Mouse (Mus musculus) testis, adult 2 months (tissue): ENCODE results near the gene Rad51b. TPM values are rescaled to one million over a fixed set of nuclear protein-coding genes. Genes with fewer than 3 reads are reported as not detected.

Source experiments
- H3K27ac ChIP-seq: fragments of 200-500 bp; 2 replicates; pipeline ENCODE4 v1.5.1; 2012; ENCODE audit warnings: low read depth, low read length; ENCODE audit not compliant: control insufficient read depth, insufficient read depth
- H3K27me3 ChIP-seq: fragments of 200-500 bp; 2 replicates; pipeline ENCODE4 v1.6.1; 2012; ENCODE audit warnings: mild to moderate bottlenecking, low read length, moderate library complexity; ENCODE audit not compliant: control insufficient read depth, insufficient read depth
- H3K36me3 ChIP-seq: fragments of 200-500 bp; 2 replicates; pipeline ENCODE4 v1.6.1; 2012; ENCODE audit warnings: mild to moderate bottlenecking, low read length; ENCODE audit not compliant: control insufficient read depth, insufficient read depth
- H3K4me1 ChIP-seq: fragments of 200-500 bp; 2 replicates; pipeline ENCODE4 v1.6.1; 2012; ENCODE audit warnings: low read length; ENCODE audit not compliant: control insufficient read depth, insufficient read depth
- H3K4me3 ChIP-seq: fragments of 200-500 bp; 2 replicates; pipeline ENCODE4 v1.5.1; 2012; ENCODE audit warnings: low read depth, mild to moderate bottlenecking, low read length, moderate library complexity, mixed read lengths; ENCODE audit not compliant: control insufficient read depth
- CTCF ChIP-seq: fragments of 200-500 bp; IDR thresholded peaks from 2 replicates; pipeline ENCODE4 v1.5.1; 2012; ENCODE audit warnings: low read depth, mild to moderate bottlenecking, inconsistent platforms, low read length, moderate library complexity; ENCODE audit not compliant: control insufficient read depth, insufficient read depth, insufficient replicate concordance
- POLR2A ChIP-seq: fragments of 200-500 bp; IDR thresholded peaks from 2 replicates; pipeline ENCODE4 v1.6.1; 2012; ENCODE audit warnings: low read depth, mild to moderate bottlenecking, inconsistent platforms, low read length, moderate library complexity; ENCODE audit not compliant: control insufficient read depth
- polyA plus RNA-seq: library from polyadenylated mRNA; depleted of rRNA; stranded (reverse); fragments of >200 nt; gene quantifications from 2 replicates; pipeline ENCODE4 v1.2.3, GENCODE M21; 2012

Gene Rad51b
- polyA plus RNA-seq, 1 experiment = 2.7 TPM

DNA sequence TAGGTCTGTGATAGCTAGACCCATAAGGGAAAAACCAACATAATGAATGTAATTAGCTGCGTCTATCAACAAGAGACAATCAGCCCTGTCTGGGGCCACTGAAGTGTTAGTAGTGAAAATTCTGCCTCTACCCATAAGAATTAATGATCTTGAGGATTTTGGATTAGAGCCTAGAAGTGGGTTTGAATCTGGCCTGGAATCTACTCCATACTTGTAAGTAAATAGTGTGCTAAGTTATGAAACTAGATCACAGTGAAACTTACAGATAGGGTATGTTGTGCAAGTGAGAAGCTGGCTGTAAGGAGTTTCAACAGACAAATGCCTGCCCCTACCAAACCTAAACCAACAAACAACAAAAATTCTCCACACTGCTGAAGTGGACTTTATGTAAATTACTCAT, 83.1 kb downstream of the Rad51b start:
- H3K4me1 ChIP-seq = no peaks in the 10 kb centered on the region
- TF ChIP-seq CTCF (no peak), POLR2A (no peak)
- no peaks in the 10 kb centered on the region for H3K36me3 ChIP-seq
- H3K27ac ChIP-seq = no peak overlapping the region
- H3K4me3 ChIP-seq = no peak overlapping the region
- H3K27me3 ChIP-seq = no peaks in the 10 kb centered on the region

DNA sequence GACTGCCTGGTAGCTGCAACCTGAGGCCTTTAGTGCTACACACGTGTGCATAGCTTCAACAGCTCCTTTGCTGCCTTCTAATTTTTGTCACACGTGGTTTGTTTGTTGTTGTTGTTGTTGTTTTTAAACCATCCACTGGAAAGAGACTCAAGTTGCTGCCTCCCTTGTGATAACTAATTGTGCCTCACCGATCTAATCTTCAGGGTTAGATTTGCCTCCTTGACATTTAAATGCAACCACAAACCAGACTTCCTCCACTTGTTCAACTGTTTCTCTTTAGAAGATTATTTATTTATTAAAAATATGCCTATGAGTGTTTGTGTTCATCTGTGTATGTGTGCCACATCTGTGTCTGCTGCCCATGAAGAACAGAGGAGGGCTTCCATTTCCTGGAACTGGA, 84.4 kb downstream of the Rad51b start:
- no peak overlapping the region for H3K4me3 ChIP-seq
- no peaks in the 10 kb centered on the region for H3K36me3 ChIP-seq
- H3K4me1 ChIP-seq = no peaks in the 10 kb centered on the region
- TF ChIP-seq CTCF (no peak), POLR2A (no peak)
- no peak overlapping the region for H3K27ac ChIP-seq
- H3K27me3 ChIP-seq = no peaks in the 10 kb centered on the region

DNA sequence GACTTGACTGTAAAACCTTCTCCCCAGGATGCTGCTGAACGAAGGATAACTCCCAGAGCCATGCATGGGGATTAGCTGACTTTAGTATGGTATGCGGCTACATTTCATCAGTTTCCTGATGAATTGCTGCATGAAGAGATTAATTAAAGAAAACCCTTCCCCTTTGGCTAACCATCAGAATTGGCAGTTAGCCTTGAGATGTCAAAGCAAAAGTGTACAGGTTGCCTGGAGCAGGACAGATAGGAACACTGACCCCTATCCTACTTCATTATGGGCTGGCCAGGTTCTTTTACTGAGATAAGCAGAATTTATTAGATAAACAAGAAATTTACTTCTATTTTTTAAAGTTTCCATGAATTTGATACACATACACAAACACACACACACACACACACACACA, 85.3 kb downstream of the Rad51b start:
- Histone ChIP-seq H3K36me3 (no peaks in the 10 kb centered on the region), H3K4me3 (no peak overlapping the region), H3K4me1 (no peaks in the 10 kb centered on the region), H3K27ac (no peak overlapping the region), H3K27me3 (no peaks in the 10 kb centered on the region)
- TF ChIP-seq CTCF (no peak), POLR2A (no peak)

- Histone ChIP-seq H3K36me3 (no peaks in the 10 kb centered on the region), H3K27me3 (no peaks in the 10 kb centered on the region), H3K4me1 (no peaks in the 10 kb centered on the region), H3K27ac (no peak overlapping the region), H3K4me3 (no peak overlapping the region)
- no peak for TF ChIP-seq POLR2A
- no peak for TF ChIP-seq CTCF
Measured at GRCm38 (mm10) chr12:79383583-79383982, 86.5 kb downstream of the Rad51b start.

- TF ChIP-seq CTCF (no peak), POLR2A (no peak)
- Histone ChIP-seq H3K27ac (no peak overlapping the region), H3K36me3 (no peaks in the 10 kb centered on the region), H3K4me3 (no peak overlapping the region), H3K27me3 (no peaks in the 10 kb centered on the region), H3K4me1 (no peaks in the 10 kb centered on the region)
Measured at GRCm38 (mm10) chr12:79384787-79385186, 87.7 kb downstream of the Rad51b start.

- no peaks in the 10 kb centered on the region for H3K4me1 ChIP-seq
- no peak for TF ChIP-seq POLR2A
- no peak for TF ChIP-seq CTCF
- H3K27me3 ChIP-seq = no peaks in the 10 kb centered on the region
- H3K27ac ChIP-seq = no peak overlapping the region
- H3K4me3 ChIP-seq = no peak overlapping the region
- H3K36me3 ChIP-seq = no peaks in the 10 kb centered on the region
Measured at GRCm38 (mm10) chr12:79385199-79385598, 88.1 kb downstream of the Rad51b start.

- Histone ChIP-seq H3K27me3 (no peaks in the 10 kb centered on the region), H3K4me1 (no peaks in the 10 kb centered on the region), H3K4me3 (no peak overlapping the region), H3K27ac (no peak overlapping the region), H3K36me3 (no peaks in the 10 kb centered on the region)
- TF ChIP-seq POLR2A (no peak), CTCF (no peak)
Measured at GRCm38 (mm10) chr12:79387886-79388285, 90.8 kb downstream of the Rad51b start.

DNA sequence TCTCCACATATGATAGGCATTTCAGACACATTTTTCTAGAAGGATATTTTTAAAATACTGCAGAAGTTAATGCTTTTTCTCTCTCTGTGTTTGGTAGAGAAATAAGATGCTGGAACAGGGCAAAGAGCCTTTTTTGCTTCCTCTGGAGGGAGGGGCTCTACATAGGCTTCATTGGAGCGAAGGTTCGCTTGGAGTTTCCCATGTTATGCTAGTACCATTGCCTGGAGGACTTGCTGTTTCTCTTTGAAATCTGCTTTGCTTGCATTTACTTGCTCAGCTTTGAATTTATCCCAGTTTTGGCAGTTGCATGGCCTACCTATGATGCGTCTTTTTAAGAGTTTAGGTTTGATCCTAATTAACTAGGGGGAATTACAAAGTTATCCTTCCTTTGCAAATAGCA, 92.2 kb downstream of the Rad51b start:
- Histone ChIP-seq H3K27me3 (no peaks in the 10 kb centered on the region), H3K4me3 (no peak overlapping the region), H3K36me3 (no peaks in the 10 kb centered on the region), H3K27ac (no peak overlapping the region), H3K4me1 (no peaks in the 10 kb centered on the region)
- TF ChIP-seq CTCF = no peak
- TF ChIP-seq POLR2A = no peak
